Mouse (Mus musculus) mesoderm, embryonic 11.5 days (tissue): ENCODE measurements around the gene Snph.
"Not testable (repeated sequence)": the region's sequence is repeated elsewhere in the genome, so short reads cannot be mapped to it uniquely, and the experiment has no call there.

ENCODE experiments used
- DNase-seq: peaks from one replicate; pipeline ENCODE4 v3.0.0-alpha.2; 2012; ENCODE audit warnings: low read depth, low spot score

Gene Snph

DNA sequence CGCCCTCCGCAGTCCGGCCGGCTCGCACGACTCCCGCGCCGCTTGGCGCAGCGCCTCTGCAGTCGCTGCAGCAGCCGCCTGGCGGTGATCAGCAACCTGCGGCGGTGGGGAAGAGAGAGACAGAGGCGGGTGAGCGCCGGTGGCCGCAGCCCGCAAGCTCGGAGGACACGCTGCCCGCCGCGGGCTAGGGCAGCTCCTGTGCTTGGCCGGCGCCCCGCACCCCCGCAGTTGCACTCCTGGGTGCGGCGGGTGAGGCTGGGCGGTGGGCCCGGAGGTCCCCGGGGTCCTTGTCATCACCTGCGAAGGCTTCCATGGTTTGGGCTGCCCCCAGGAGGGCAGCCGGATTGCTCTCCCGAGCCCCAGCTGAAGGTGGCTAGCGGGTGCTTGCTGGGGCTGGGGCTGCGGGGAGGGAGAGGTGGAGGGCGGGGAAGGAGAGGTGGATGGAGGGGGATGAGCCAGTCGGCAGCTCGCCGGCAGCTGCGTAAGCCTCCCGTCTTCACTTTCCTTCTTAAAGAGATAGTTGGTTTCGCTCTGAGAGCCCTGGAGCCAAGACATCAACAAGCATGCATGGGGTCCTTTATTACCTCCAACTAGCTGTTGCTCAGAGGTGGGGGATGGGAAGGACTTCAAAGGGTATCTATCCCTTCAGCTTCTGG lies at the start of gene Snph:
Snph (minus strand) TSS at position 435 of the 656 bp plus-strand sequence.
- peak; percentile 77 for DNase-seq

DNA sequence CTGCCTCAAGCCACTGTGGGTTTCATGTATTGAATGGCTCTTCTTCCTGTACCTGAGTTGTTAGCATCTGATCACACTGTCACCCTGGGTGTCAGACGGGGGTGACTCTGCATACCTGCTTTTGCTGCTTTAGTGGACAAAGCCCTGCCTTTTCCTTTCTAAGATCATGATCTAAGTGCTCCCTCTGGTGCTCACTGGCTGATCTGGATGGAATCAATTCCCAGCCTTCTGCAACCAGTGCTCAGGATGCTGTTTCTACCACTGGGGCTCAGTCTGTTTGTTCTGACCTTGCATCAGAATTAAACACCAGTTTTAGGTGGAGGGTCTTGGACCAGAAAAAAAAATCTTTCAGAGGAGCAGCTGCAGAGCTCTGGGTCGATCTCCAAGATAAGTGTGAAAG lies 43.8 kb upstream of the Snph start:
- DNase-seq: no peak

DNA sequence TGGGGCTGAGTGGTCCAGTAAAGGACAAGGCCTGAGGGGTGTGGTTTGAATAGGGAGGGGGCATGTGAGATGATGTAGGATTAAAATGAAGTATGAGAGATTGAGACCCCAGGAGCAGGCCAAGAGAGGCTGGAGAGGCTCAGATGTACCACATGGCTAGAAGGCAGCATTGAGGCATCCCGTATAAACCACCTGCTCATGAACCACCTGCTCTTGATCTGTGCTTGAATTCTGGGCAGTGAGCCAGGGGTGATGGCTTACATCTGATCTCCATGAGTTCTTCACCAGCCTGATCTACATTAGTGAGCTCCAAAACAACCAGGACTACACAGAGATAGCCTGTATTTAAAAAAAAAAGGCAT lies 38.6 kb upstream of the Snph start:
- no peak for DNase-seq

DNA sequence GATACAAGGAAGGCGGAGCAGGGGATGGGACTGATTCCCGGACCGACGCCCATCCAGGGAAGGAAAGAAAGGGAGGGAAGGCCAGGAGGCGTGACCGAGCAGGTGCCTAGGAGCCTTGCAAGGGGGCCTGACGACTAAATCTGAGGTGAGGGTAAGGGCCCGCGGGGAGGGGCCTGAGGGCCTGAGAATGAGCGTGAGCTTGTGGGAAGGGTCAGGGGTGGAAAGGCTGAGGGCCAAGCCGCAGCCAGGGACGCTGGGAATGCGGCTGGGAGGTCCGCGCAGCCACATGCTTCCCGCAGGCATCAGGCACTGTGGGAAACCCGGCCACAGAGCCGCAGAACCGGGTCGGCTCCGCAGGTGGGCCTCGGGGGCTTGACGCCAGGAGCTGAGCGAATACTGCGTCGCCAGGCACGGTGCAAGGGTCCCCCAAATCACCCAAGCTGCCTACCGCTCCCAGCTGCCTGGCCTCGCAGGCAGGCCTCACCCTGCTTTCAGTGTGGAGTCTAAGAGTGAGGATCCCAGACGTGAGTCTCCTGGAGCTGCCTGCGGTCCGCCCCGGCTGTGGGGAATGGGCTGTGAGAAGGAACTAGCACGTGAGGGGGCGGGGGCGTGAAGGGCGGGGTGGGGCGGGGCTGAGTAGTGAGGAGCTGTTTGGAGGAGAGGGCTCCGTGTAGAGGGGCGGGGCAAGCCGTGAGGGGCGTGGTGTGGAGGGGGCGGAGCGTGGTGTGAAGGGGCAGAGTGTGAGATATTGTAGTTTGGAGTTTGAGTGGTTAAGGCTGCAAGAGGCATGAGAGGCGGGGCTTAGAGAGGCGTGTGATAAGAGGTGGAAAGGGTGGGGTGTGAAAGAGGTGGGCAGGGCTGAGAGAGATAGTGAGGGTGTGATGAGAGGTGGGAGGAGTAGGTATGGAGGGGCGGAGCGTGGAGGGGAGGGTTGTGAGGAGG lies 37.9 kb upstream of the Snph start:
- no peak for DNase-seq

DNA sequence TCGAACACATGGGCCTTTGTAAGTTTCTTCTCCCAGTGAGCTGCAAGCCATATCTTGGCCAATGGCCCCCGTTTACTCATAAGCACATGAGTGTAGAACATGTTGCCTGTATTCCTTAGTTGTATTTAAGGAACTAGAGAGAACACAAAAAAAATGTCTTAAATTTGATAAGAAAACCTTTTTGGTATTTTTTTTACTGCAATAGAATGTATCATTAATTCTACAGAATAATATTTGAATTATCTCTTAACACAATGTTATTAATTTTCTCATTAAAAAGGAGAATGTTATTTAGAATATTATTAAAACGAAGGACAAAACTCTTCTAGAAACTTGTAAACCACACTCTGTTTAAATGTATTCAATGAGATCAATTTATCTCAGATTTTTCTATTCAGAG lies 36.0 kb upstream of the Snph start, which contains the start of gene Rad21l:
Rad21l (minus strand) TSS at position 101 of the 400 bp plus-strand sequence.
- DNase-seq: no peak

DNA sequence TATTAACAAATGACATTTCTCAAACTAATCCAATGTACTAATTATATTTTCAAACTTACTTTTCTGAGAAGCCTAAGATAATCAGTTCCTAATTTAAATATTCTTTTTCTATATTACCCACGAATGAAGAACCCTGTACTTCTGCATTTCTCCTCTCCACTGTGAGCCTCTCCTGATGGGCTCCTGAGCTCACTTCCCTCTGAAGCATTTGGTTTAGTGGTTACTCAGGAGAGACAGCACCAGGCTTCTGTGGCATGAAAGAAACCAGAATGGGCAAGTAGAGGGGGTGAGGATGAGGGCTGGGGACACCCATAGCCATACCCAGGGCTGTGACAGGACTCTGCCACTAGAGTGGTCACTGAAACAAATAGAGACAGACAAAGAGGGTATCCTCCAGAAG lies 19.7 kb upstream of the Snph start:
- no peak for DNase-seq

DNA sequence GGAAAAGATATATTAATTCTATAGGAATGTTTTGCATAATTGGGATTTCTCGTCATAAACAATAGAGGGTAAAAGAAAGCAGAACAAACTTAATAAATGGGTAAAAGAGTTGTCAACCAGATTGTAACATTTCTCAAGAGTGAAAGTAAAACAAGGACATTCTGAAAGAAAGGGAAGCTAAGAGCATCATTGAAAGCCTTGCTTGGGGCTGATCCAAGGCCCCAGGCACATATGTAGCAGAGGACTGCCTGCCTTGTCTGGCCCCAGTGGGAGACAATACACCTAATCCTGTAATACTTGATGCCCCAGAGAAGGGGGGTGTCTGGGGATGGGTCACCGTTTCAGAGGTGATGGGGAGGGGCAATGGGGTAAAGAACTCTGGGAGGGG lies 3.6 kb upstream of the Snph start:
- DNase-seq: no peak

DNA sequence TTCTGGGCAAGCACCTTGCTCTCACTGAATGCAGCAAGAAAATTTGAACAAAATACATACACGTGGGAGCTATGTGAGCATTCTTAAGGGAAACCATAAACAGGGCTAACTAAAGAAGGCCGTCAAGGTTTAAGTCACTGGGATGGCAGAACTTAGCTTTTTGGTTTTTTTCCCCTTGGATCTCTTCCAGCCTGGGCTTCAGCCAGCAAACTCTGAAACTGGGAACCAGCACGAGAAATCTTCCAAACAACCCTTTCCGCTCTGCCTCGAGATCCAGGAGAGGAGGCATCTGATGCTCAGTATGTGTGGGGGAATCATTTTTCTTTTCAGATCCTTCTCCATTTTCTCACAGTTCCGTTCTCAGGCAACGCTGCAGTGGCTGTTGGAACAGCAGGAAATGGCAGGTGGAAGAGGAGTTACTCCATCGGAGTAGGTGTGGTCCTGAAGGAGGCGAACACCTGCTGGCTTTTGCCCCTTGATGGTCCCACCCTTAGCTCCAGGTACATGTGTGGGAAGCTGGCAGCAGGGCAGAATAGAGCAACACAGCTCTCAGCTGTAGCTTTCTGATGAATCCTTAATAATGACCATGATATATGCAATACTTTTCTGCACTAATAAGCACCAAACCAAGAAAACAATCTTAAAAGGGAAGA lies 3.1 kb upstream of the Snph start:
- no peak for DNase-seq

DNA sequence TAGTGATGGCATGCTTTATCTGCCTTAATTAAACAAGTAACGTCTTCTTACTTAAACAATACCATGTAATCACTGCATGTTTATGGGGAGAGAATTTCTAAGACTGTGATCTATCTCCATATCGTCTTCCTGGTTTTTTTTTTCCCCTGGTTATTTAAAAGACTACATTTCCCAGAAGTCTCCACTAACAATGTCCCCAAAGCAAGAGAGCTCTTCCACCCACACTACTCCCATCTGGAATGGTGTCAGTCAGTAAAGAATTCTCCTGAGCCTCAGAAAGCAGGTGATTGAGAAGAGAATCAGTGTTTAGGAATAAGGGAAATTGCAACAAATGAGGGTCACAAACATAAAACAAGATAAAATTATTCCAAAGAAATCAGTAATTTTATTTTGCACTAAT lies 2.5 kb upstream of the Snph start:
- DNase-seq: no peak

DNA sequence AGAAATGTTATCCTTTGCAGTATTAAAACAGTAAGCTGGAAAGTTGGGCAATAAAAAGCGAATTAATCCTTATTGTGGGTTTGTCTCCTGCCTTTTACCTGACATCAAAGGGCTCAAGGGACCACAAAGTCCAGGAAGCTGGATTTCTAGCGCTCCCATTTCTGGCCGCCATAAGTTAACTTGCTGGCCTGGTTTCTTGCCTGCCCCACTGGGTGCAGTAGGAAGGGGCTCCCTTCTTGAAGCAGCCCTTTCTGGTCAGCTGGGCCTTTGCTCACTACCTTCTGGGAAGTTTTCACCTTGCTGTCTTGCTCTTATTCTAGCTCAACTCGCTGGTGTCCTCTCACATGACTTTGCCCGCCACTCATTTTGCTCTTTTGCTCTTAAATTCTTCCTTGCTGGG lies 589 bp upstream of the Snph start:
- DNase-seq: no peak

DNA sequence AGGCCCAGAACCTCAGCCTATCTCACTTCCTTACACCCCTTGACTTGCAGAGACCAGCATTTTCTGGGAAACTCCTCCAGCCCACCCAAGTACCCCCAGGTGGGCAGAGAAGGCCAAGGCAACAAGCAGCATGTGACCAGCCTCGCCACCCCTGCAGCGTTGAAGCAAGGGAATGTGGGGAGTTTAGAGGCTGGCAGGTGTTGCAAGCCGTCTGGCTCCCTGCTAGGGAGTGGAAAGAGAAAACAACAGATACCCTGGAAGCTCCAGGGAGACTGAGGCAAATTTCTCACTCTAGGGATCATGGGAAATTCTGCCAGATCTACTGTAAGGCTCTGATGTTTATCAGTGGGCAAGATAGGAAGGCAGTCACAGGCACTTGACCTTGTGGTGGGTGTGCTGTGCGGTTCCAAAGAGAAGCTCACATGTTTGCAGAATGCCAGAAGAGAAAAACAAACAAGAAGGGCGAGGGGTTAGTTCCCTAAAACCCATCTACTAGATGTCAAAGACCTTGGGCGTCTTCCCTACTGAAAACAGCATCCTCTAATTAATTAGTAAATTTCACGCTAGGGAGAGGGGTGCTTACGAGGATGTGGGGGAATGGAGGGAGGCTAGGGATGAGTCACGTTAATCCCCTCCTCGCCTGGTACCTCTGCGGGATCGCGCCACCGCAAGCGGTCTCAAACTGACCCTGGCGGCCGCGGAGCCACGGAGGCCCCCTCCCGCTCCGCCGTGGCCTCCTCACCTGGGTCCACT lies 811 bp downstream of the Snph start:
- no peak for DNase-seq

DNA sequence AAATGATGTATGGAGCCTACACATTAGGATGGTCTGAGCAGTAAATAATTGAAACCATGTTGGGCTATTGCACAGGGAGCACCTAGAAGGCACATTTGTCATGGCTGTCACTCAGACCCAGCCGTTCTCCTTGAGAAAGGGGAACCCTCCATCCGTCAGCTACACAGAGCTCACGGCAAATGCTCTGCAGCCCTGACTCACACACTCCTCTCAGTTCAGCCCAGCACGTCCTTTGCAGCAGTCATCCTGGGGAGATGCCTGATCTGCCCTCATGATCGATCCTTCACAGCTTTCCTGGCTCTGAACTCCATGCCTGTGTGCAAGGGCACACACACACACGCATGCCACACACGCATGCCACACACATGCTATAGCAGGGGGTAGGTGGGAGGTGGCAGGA lies 3.1 kb downstream of the Snph start:
- no peak for DNase-seq

DNA sequence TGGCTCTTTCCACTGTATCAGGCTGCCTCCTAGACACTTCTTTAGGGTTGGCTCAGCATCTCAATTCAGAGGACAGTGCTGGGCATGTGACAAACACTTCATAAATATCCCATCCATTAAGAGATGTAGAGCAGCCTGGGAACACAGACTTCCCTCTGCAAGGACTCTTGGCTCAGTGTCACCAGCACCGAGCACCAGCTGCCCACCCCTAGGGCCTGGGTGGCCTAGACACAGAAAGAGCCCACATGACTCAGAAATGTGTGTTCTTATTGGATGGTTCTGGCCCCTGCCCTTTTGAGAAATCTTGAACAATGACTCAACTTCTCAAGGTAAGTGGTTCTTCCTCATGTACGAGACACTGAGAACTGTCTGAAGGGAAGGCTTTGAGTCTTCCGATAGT lies 4.4 kb downstream of the Snph start:
- DNase-seq: no peak

DNA sequence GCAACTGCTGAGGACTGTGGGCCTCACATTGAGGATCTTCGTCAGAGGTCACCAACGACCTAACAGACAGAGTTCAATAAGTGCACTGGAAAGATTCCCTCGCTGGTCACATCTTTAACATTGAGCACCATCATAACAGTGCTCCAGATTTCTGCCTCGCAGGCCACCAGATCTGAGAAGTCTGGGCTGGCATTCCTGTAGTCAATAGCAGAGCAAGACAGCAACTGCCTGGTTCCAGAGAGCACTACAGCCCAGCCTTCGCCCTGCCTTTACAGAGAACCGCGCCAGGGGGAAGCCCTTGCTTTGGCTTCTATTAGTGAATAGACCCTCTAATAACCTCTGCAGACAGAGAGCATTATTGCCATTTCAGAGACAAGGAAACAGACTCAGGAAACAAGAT lies 6.1 kb downstream of the Snph start:
- DNase-seq: no peak

DNA sequence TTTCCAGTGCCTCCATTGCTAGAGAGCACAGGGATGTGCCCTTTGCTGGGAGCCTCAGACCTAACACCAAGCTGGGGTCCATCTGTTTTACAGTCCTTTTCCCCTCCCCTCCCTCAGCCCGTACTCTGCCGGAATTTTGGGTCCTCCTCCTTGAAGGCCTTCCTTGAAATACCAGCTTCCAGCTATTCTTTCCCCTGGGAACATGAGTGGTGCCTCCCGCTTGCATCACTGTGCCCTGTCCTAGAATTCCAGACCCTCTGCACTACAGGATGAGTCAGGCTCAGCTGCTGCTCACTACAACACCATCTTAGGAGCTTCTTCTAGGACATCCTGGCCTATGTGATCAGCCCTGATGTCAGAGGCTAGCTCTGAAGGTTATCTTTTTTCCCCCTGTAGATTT lies 8.6 kb downstream of the Snph start:
- no peak for DNase-seq

DNA sequence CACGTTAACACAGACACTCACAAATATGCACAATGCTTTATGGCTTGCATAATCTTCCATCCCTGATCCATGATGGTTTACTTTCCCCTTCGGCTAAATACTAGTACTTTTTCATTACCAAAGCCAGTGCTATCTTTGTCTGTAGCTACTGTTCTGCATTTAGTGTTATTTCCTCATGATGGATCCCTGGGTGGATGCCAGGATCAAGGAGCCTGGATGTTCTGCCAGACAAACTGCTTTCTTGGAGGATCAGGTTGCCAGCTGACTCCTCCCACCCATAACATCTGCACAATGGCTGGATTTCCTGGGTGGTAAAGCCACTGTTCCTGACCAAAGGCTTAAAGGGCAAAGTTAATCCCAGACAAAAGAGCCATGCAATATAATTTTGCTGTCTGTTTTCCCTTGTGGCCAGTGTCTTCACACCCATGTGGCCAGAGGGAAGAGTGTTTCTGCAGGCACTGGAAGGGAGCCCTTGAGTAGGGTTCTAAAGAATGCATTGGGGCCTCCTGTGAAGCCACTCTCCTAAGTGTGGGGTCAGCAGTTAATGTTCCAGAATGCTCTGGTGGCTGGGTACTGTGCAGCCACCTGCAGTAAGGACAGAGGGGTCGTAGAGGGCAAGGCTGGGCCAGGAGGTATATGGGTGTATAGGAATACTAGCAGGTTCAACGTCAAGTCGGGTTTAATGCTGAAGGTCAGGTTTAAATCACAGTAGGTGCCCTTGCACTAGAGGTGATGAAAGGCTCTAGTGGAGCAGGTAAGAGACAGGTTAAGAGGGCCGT lies 15.7 kb downstream of the Snph start:
- no peak for DNase-seq

DNA sequence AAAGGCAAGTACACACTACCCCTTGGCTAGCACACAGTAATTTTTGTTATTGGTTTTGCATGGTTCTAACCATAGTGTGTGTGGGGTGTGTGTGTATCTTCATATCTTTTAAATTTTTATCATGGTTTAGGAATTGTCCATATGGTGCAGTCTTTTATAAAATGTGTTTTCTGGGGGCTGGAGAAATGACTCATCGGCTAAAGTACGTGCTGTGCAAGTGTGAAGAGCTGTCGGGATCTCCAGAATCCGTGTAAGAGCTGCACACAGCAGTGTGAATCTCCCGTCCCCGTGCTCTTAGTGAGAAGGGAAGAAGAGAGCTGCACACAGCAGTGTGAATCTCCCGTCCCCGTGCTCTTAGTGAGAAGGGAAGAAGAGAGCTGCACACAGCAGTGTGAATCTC lies 16.6 kb downstream of the Snph start:
- not testable (repeated sequence) for DNase-seq

DNA sequence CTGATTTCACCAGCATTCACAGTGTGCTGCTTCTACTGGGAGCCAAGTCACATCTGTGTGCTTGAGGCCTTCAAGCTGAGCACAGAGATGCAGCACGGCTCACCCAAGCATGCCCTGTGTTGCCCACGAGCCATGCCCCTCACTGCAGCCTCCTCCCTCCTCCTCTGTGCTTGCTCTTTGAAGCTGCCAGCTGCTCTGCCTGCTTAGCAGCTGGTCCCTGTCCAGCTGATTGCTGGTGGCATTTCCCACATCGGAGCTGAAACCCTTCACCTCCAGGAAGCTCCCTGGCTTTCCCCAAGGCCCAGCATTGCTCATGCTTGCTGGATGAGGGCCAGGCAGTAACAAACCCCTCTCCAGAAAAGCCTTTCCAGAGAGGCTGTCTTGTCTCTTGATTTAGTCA lies 22.4 kb downstream of the Snph start:
- no peak for DNase-seq

DNA sequence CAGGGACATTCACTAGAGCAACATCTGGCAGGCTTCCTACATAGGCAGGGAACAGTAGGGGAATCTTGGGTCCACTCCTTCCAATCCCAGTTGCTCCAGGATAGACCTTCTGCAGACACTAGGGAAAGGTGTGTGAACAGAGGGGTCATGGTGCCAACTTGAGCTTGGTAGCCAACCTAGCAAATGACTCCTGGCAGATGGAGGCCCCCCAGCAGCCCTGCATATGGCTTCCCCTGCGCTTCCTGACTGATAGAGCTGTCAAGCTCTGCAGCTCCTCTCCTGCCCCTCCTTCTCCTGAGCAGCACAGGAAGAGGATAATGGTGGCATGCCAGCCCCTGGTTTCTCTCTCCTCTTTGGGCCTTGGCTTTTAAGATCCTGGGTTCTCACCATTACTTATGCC lies 24.0 kb downstream of the Snph start:
- no peak for DNase-seq

DNA sequence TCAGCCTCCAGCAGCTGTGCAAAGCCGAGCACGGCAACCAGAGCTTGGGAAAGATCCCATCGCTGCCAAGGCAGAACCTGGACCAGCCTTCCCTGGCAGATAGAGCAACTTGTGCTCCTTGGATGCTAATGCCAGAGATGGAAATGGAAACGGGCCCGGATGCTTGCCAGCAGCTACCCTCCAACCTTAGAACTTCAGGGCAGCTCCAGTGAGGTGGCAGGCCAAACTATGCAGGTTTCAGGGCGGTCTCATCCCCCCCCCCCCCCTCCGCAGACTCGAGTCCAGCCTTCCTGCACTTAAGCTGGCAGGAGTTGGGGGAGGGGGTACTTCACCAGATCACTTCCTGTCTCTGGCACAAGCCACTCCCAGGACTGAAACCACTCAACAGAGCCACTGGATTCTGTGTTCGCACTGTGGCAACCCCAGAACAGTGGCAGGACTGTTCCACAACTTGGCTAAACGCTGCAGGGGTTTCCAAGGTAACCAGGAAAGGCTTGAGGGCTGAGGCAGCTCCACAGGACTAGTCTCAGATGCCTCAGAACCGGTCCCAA lies 26.9 kb downstream of the Snph start:
- DNase-seq: peak; percentile 39

DNA sequence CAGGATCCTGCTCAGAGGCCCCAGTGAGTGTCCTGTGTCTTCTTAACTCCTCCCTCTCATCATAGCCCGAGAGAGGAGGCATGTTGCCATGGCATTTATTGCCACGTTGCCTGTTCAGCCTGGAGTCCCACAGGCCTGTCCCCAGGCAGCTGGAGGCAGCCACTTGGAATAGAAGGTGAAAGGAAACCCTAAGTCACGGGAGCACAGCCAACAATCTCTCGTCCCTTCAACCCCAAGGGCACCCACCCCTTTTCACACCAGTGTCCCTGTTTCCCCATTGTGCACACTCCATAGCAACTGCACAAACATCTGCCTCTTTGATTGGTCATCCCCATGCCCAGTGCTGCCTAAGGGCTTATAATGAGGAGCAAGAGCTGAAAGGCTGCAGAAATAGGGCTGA lies 28.8 kb downstream of the Snph start:
- peak; percentile 67 for DNase-seq
